Mouse (Mus musculus) 3134 (cell line): ENCODE results near the gene Ephb2.

Experiments
- DNase-seq: peaks from one replicate; pipeline ENCODE4 v3.0.0-alpha.2; 2011; ENCODE audit warnings: low spot score; ENCODE audit not compliant: insufficient read length; ENCODE audit errors: extremely low read depth

Gene Ephb2

DNA sequence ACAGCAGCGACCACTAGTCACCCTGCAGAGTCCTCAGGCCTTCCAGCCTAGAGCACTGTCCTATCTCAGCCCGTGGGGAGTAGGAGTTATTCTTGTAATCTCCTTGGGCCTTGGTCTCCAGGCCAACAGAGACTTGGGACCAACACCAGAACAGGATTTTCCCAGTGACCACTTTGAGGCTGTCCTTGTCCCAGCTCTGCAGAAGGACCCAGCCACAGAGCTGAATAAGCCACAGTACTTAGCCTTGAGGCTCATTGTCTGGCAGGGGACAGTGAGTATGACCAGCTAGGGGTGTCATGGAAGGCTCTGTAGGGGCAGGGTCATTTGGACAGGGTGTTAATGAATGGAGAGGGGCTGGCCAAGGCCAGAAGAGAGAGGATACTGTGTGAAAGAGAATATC, 126.8 kb downstream of the Ephb2 start:
- no peak for DNase-seq

GRCm38 (mm10) chr4:136706696-136707095, 129.1 kb downstream of the Ephb2 start:
- no peak for DNase-seq

- no peak for DNase-seq
These were observed 130.7 kb downstream of the Ephb2 start for GRCm38 (mm10) chr4:136705091-136705490.

GRCm38 (mm10) chr4:136704551-136704950, 131.2 kb downstream of the Ephb2 start:
- no peak for DNase-seq

DNA sequence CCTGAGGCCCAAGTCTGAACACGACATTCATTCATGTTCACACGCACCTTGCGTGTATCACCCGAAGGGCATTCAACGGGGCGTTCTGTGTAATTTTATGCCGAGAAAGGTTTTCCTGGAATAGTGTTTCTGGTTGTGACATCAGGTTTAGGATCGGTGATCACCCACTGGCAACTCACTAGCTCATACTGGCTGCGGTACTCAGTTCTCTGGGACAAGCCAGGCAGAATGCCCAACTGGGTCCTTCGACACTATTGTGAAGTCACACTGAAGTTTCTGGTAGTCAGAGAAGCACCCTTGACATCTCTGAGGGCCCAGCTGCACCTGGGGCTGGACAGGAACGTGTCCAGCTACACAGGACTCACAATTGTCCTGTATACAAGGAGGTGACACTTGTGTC, 132.4 kb downstream of the Ephb2 start:
- no peak for DNase-seq

DNA sequence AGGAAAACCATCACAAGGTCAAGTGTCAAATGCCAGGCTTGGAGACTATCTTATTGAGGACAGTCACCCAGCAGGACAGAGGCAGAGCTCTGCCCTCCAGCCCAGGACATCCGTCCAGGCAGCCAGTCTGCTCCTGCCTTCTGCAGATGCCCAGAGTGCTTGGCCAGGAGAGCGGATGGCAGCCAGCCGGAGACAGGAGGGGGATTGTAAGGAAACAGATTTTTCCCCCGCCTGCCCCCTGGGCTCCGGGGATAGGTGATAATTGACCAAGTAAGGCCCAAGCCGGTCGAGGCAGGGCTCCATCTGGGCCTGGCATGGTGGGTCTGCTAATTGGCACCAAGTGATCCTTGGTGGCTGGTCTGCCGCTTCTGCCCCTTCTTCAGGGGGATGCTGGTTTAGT, 133.3 kb downstream of the Ephb2 start:
- DNase-seq: no peak

DNA sequence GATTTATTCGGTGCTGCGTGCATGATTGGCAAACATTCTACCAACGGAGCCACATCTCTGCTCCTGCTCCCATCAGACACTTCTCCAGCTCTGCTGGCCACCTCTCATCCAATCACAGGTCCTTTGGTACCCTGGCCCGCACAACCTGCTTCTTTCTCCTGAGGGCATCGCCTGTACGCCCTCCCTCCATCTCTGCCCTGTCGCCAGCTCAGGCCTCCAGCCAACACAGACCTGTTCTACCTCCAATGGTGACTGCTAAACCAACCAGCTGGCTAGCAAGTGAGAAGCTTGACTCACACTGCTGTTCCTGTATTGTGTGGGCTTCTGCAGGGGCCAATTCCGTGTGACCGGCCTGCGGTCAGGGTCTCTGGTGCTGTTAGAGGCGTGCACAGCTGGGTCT, 134.6 kb downstream of the Ephb2 start:
- no peak for DNase-seq

GRCm38 (mm10) chr4:136699084-136699450, 136.7 kb downstream of the Ephb2 start:
- DNase-seq: no peak

- DNase-seq: no peak
These were observed 137.2 kb downstream of the Ephb2 start for GRCm38 (mm10) chr4:136698404-136699083.

DNA sequence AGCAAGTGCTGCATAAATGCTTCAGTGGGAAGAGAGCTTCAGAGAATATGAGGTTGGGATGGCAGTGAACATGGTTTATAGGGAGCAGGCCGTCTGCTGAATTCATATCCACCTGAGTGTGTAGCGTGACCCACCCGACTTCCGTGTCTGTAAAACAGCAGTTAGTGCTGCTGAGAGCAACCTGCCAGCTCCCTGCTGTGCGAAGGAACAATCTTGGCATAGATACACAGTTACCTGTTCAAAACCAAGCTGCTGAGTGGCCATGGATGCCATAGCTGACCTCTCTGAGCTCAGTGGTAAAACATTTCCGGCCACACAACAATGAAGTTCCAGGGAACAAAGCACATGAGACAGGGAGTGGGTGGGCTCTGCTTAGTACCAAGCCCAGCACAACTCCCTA, 138.5 kb downstream of the Ephb2 start:
- DNase-seq: no peak

DNA sequence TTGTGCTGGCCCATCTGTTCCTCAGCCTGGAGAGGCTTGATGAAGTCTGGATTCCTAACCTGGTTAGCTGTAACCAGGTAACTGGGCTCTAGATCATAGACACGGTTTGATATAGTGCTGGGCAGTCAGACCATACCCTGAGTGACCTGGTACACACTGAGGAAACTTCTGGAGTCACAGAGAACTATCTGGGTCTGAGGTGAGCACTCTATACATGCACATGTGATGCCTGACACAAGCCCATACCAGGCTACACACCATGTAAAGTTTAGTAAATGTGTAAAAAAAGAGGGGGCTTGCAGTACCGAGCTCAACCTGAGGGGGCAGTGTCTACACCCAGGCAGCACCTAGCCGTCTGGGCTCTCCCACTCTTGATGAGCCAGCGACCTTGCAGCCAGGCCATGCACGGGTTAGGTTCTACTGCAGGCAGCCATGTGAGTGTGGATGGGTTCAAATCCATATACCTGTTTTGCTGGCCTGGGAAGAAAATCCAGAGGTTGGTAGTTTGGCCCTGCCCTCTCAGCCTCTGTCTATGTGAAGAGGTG, 139.3 kb downstream of the Ephb2 start:
- DNase-seq: peak; percentile 26

GRCm38 (mm10) chr4:136695696-136696095, 140.1 kb downstream of the Ephb2 start:
- DNase-seq: no peak

- no peak for DNase-seq
These were observed 145.8 kb downstream of the Ephb2 start for GRCm38 (mm10) chr4:136690034-136690433.

GRCm38 (mm10) chr4:136688113-136688512, 147.7 kb downstream of the Ephb2 start:
- no peak for DNase-seq

DNA sequence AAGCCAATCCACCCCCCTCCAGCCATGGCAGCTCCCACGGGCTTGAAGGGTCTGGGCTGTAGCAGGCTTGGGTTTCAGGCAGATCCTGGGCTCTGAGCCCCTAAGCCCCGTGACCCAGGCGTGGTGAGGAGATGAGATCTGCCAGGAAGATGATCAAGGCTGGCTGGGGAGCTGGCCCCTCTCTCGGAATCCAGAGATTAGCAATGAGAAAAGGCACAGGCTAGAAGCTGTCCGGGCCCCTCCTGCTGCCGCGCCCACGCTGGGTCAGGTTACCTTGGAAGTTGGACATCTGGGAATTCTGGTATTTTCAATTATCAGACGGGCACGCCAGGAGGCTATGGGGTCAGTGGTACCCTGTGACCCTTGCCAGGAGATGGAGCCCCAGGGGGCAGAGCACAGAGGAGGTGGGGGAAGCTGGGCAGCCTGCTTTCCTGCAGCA, 150.3 kb downstream of the Ephb2 start:
- no peak for DNase-seq

DNA sequence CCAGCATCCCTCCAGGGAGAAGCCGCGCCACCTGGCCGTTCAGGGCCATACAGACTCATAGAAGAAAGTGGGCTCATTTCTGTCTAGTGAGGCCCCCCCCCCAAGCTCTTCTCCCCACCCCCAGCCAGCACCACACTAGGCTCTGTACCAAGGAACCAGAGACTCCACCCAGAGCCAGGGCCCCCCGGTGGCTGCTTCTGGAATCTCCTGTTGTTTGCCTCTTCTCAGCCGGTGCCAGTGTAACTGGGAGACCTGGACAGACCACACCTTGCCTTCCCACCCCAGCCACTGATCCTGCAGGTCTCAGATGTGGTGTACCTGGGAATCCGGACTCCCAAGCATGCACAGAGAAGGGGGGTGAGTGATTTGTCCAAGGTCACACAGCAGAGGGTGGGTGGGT, 151.3 kb downstream of the Ephb2 start:
- no peak for DNase-seq

GRCm38 (mm10) chr4:136680641-136681040, 155.1 kb downstream of the Ephb2 start:
- no peak for DNase-seq

- no peak for DNase-seq
These were observed 156.6 kb downstream of the Ephb2 start for GRCm38 (mm10) chr4:136679221-136679620.

DNA sequence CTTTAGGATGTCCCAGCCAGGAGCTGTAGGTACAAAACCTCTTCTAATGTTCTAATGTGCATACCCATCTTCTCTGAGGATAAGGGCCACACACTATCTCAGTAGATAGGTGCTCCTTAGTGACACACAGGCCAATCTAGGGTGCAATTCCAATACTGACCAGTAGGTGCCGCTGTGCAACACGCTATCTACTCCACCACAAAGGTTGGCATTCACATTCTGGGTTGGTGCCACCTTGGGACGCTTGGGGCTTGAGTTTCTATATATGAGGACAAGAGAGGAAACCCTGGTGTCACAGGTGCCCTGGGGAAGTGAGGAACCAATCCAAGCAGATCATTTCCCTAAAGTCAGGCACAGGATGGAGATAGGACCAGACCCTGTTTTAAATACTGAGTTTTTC, 157.3 kb downstream of the Ephb2 start:
- no peak for DNase-seq

DNA sequence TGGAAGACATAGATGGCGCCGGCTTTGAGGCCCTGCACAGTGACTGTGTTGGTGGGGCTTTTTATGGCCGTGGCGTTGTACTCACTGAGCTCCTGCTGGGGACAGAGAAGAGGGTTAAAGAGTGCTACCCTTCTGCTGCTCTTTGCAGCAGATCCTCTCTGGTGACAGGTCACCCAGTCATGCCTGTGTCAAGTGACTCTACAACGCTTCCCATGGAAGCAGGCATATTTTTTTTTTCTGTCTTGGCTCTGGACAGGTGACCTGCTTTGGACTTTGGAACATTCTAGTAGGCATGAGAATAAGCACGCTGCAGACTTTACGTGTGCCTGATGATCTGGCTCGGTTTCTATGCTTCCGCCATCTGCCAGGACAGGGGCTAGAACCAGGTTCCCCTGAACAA, 160.3 kb downstream of the Ephb2 start:
- DNase-seq: no peak

GRCm38 (mm10) chr4:136672335-136673090, 163.3 kb downstream of the Ephb2 start:
- DNase-seq: no peak

- no peak for DNase-seq
These were observed 168.0 kb downstream of the Ephb2 start for GRCm38 (mm10) chr4:136667757-136668156.
